Mouse (Mus musculus) layer of hippocampus, adult 2 months (tissue): ENCODE data around the gene Nbl1. TPM values are rescaled to one million over a fixed set of nuclear protein-coding genes. Genes with fewer than 3 reads are reported as not detected.
A peak's percentile ranks its signal among the peaks of the same experiment; 100 is the strongest.

Source experiments
- DNase-seq, 2 experiments: peaks; one replicate each; pipeline ENCODE4 v3.0.0; 2022; ENCODE audit warnings: low spot score in 2 of 2
- H3K27ac ChIP-seq: fragments of 200-600 bp; 2 replicates; pipeline ENCODE4 v1.8.1; 2022
- H3K4me3 ChIP-seq: fragments of 200-600 bp; 2 replicates; pipeline ENCODE4 v1.8.1; 2022; ENCODE audit warnings: mild to moderate bottlenecking
- CTCF ChIP-seq: fragments of 200-600 bp; conservative IDR thresholded peaks from 2 replicates; pipeline ENCODE4 v1.8.1; 2022; ENCODE audit warnings: antibody characterized with exemption, mild to moderate bottlenecking, moderate library complexity
- total RNA-seq, 2 experiments: library from RNA; stranded (reverse); gene quantifications; 2 replicates each; pipeline ENCODE4 v1.2.3; 2021

The Nbl1 gene
- total RNA-seq, 2 experiments from 2014 or later, result 84.4 to 89.9 TPM

- Histone ChIP-seq H3K4me3 (no peak overlapping the region), H3K27ac (no peak overlapping the region)
- TF ChIP-seq CTCF, result no peak
- no peak for DNase-seq
Observed at GRCm38 (mm10) chr4:139120998-139121397, 28.2 kb upstream of the Nbl1 start.

DNA sequence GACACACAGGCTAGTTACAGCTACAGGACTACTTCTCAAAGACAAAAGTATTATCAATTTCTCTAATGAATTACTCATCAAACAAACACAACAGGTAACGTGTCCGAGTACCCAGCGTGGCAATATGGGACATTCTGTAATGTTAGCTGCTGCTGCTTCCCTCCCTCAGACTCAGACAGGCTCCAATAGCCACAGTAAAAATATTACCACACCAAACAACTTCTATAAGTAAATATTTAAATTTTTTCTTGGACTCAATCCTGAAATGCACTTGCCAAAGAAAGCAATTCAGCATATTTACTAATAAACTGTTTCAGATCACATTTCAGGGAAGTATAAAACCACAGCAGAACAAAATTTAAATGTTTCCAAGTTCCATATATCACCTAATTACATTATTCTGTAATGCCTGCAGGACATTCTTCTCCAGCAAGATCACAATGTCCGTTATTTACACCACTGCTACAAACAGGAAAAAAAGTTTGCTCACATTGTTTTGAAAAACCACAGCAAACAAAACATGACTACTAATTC lies 27.6 kb upstream of the Nbl1 start:
- DNase-seq, result no peak
- TF ChIP-seq CTCF, result no peak
- H3K27ac ChIP-seq, result no peak overlapping the region

DNA sequence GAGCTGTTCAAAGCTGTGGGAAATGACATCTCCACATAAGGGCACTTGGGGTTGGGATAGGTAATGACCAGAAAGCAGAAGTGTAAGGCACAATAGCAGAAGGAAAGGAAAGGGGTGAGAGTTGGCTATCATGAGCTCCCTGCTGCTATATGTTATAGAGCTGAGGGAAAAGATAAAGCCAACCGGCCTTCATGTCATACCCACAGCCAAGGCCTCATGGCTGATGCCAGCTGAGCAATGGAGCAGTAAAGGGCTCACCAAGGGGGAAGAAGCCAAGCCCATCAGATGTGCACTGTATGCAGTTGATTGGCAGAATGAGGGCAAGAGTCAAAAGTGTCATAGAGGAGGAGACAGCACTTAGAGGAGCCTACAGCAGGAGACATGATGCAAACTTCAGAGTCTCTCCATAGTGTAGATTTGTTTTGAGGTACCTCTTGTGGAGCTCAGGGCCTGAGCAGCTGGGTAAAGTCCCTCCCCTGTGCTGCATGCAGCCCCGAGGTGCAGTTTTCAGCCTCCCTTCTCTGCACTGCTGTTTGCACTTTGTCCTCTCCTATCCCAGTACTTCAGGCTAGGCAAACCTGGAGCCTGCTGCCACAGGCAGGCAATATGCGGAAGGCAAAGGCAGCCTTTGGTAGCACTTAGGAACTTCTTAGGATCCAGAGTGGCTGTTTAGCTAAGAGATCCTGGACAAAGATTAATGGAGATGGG lies 23.7 kb upstream of the Nbl1 start:
- DNase-seq, result no peak
- Histone ChIP-seq H3K4me3 (no peak overlapping the region), H3K27ac (peak overlapping the region; percentile 8; the same call in 1 of the 2 replicates)
- no peak for TF ChIP-seq CTCF

More for the DNA sequence above, 27.6 kb upstream of the Nbl1 start:
- H3K4me3 ChIP-seq, result no peak overlapping the region

DNA sequence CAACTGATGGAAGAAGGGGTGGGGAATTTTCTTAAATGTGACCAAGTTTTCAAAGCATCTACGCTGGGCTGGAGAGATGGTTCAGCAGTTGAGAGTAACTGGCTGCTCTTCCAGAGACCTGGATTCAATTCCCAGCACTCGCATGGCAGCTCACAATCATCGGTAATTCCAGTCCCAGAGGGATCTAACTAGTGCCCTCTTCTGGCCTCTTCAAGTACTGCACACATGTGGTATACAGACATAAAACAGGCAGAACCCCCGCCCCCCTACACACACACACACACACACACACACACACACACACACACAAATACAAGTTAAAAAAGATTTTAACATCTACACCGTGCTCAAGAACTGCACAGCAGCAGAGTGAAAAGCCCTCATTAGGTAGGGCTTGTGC lies 22.9 kb upstream of the Nbl1 start:
- no peak for DNase-seq
- Histone ChIP-seq H3K27ac (no peak overlapping the region), H3K4me3 (no peak overlapping the region)
- peak; percentile 52 for TF ChIP-seq CTCF

GRCm38 (mm10) chr4:139112482-139112881 lies 19.7 kb upstream of the Nbl1 start:
- no peak overlapping the region for H3K4me3 ChIP-seq
- TF ChIP-seq CTCF, result no peak
- DNase-seq, result no peak
- H3K27ac ChIP-seq, result no peak overlapping the region; the same call in 1 of the 2 replicates

- H3K4me3 ChIP-seq, result no peak overlapping the region
Observed at GRCm38 (mm10) chr4:139111421-139111820, 18.6 kb upstream of the Nbl1 start.

DNA sequence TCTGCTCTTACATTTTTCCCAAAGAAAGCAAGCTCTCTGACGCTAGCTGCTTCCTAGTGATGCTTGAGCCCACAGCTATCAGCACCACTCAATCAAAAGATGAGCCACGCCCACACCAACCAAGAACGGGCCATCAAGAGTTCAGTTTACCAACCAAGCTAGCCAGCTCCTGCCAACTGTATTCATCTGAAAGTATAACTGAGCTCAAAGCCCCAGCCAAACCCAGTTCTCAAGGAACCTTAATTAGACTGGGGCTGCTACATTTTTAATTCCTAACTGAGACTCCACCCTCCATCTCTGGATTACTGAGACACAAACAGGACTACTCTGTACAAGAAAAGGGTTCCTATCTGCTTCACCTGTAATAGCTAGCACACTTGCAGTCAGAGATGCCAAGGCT lies 18.1 kb upstream of the Nbl1 start:
- DNase-seq, result no peak
- no peak overlapping the region for H3K4me3 ChIP-seq
- no peak for TF ChIP-seq CTCF
- H3K27ac ChIP-seq, result peak overlapping the region; percentile 72

More at GRCm38 (mm10) chr4:139111421-139111820, 18.6 kb upstream of the Nbl1 start:
- no peak for TF ChIP-seq CTCF
- no peak for DNase-seq
- H3K27ac ChIP-seq, result peak overlapping the region; percentile 72

DNA sequence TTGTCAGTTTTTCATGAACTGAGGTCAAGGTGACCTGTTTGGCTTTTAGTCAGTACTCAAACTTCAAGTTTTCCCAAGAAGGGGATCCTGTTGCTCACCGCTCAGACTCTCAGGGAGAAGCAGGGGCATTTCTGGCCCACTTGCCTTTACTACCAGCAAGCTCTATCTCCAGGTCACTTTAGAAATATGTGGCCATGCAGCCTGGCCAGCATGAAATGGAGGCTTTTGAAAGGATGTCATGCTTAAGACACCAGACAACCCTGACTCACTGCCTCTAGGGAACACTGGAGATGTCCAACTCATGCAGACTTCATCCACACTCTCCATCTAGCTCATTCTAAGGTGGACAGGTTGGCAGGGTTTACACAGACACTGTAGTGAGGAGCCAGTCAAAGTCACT lies 12.7 kb upstream of the Nbl1 start:
- DNase-seq, result no peak
- H3K4me3 ChIP-seq, result no peak overlapping the region
- no peak overlapping the region for H3K27ac ChIP-seq
- TF ChIP-seq CTCF, result no peak

DNA sequence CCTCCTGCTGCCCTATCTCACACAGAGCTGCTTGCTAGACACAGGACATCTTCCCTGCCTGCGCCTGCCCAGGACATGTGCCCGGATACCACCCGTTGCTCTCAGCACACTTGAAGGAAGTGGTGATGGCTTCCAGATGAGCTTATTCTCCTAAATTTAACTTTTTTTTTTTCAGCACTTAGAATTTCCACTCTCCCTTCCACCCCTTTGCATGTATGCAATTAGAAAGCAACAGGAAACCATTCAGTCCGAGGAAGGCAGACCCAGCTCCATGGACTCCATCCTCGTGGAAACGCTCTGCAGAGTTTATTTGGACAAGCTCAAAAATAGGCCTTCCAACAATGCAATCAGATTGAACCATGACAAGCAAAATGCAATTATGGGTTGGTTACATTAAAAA lies 8.8 kb upstream of the Nbl1 start:
- no peak for TF ChIP-seq CTCF
- H3K27ac ChIP-seq, result no peak overlapping the region
- DNase-seq, result no peak
- no peak overlapping the region for H3K4me3 ChIP-seq

DNA sequence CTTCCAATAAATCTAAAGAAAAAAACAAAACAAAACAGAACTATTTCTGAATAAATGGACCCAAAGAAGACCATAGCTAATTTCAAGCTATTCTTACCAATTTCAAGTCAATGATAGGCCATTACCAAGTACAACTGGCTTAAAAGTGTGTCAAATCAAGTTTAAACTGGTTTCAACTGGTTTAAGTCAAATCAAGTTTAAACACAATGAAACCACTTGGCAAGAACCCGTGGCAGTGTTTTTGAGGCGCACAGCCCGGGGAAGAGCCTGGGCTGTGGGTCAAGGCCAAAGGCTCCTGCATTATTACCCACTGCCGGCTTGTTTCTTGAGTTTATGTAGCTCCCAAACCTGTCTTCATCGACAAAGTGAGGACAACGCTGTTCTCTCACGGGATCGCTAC lies 7.5 kb upstream of the Nbl1 start:
- Histone ChIP-seq H3K27ac (no peak overlapping the region), H3K4me3 (no peak overlapping the region)
- TF ChIP-seq CTCF, result no peak
- DNase-seq, result no peak

- DNase-seq, result no peak
- TF ChIP-seq CTCF, result no peak
- Histone ChIP-seq H3K27ac (no peak overlapping the region), H3K4me3 (no peak overlapping the region)
Observed at GRCm38 (mm10) chr4:139096201-139096600, 3.4 kb upstream of the Nbl1 start.

DNA sequence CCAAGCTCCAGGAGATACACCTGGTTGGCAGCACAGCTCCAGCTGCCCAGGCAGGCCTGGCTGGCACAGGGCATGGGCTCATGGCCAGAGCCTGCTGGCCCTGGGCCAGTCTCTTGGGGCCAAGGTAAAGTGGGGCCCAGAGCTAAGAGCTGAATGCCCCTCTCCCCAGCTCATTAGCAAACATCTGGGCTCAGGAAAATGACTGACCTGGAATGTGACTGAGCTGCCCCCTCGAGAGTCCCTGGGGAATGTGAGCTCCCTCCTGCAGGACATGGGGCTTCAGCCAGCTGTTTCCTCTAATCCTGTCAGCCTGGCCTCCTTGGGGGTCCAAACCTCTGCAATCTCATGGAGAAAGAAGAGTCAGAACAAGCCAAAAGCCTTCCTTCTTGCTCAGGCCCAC lies 2.6 kb upstream of the Nbl1 start:
- H3K4me3 ChIP-seq, result no peak overlapping the region
- no peak overlapping the region for H3K27ac ChIP-seq
- DNase-seq, result no peak
- TF ChIP-seq CTCF, result no peak

- Histone ChIP-seq H3K27ac (peak overlapping the region; percentile 55; the same call in 1 of the 2 replicates), H3K4me3 (peak overlapping the region; percentile 65)
- DNase-seq, result no peak
- no peak for TF ChIP-seq CTCF
Observed at GRCm38 (mm10) chr4:139093196-139093530, 370 bp upstream of the Nbl1 start.
